Mouse (Mus musculus) urinary bladder, postnatal 25 days (tissue): Measurements from ENCODE around the gene Cdkl1.

Experiments
- DNase-seq: peaks from one replicate; pipeline ENCODE4 v3.0.0; 2022; ENCODE audit warnings: low spot score

Cdkl1 gene

DNA sequence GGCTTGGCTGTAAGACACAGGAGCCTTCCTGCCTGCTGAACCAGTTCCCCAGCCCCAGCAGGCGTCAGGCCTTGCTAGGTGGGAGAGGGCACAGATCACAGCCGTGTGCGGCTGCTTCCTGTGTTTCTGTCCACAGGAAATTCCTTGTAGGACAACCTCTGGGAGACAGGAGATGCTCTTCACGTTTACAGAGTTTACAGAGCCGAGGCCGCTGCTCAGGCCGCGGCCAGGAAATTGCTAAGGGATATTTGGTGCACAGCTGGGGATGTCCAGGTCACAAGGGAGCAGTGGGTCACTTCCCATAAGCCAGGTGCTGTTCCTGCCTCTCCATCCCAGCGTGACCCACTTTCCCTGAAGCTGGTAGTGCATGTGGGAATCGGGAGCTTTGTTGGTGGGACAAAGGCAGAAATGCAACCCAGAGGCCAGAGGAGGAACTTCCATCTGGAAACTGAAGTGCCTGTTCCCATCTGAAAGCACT is 39.2 kb downstream of the Cdkl1 start:
- DNase-seq, result no peak

GRCm38 (mm10) chr12:69744138-69744537 is 46.9 kb downstream of the Cdkl1 start:
- DNase-seq, result no peak

GRCm38 (mm10) chr12:69741965-69742364 is 49.1 kb downstream of the Cdkl1 start:
- DNase-seq, result no peak

GRCm38 (mm10) chr12:69733923-69734322 is 57.1 kb downstream of the Cdkl1 start:
- DNase-seq, result no peak

DNA sequence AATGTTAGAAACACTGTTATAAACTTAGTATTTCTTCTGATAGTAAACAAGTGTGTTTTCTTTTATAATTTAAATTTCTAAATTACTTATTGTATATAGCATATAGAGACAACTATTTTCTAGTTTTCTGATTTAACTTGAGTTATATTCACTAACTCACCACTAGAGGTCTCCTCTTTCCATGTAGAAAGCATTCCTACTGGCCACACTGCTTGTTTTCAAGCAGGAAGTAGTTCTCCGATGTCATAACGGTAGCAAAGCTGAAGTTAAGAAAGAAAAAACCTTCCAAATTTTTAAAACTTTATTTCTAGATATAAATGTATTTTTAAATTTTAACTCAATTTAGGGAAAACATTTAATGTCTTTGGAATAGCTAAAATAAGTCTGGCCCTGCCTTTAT is 57.5 kb downstream of the Cdkl1 start:
- no peak for DNase-seq

DNA sequence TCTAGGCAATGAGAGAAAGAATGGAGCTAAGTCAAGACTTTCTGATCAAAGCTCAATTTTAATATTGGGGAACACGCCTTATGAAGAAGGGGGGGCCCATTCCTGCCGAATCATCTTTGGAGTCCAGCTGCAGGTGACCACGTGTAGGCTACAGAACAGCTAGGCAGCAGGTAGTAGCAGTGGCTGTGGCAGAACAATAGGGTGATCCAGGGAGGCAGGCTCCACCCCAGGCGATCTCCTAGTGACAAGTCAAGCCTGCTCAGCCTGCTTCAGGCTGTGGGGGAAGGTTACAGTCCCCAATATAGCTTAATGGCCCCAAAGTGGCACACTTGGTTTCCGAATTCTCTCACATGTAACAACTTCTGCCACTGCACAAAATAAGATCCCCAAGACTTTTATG is 58.8 kb downstream of the Cdkl1 start:
- no peak for DNase-seq

DNA sequence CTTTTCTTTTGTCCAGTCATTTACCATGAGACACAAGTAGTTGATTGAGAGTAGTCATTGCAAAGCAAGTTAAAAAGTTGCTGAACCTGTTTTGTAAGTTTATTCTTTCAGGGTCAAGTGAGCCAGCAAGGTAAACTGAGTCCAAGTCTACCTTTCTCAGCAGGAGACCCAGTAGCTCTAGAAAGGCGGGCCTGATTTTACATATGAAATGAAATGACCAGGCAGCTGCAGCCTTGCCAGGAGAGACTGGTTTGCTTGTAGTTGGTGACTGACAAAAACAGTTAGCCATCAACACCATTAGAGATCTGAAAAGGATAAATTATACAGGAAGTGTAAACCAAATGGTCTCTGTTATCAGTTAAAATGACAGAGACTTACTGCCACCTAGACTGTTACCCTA is 60.8 kb downstream of the Cdkl1 start:
- no peak for DNase-seq

GRCm38 (mm10) chr12:69729246-69729645 is 61.8 kb downstream of the Cdkl1 start:
- DNase-seq, result no peak

DNA sequence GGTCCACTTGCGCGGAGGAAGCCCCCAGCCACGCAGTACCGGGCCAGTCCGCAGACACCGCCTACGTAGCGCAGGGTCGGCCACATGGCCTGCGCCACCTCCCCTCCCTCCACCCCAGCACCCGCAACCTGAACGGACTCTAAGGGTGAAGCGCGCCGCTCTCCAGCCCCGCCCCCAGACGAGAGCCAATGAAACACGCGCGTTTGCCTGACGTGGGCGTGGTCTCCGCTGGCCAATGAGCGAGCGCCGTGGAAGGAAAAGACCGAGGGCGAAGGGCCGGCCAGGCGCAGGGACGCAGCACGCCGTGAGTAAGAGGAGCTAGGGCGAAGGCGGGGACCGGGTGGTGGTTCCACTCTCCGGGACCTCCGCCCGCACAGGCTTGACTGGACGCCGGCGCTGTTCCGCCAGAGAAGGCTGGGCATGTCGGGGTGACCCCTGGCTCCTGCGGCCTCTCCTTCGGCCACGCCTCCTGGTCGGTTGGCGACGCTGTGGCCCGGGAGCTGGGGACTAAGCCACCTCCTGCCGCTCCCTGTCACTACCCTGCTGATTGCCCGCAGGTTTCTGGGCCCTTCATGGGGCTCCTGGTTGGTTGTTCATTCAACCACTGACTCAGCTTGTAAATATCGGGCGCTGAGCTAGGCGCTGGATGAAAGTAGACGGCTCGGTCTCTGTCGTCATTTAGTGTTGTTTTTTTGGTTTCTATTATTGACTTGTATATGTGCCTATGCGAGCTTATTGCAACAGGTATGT is 66.2 kb downstream of the Cdkl1 start, which contains the start of the genes L2hgdh and Atp5s:
L2hgdh (minus strand) TSS at position 163 of the 750 bp plus-strand sequence.
Atp5s (plus strand) TSS at position 240 of the 750 bp plus-strand sequence.
- peak; percentile 95 for DNase-seq

DNA sequence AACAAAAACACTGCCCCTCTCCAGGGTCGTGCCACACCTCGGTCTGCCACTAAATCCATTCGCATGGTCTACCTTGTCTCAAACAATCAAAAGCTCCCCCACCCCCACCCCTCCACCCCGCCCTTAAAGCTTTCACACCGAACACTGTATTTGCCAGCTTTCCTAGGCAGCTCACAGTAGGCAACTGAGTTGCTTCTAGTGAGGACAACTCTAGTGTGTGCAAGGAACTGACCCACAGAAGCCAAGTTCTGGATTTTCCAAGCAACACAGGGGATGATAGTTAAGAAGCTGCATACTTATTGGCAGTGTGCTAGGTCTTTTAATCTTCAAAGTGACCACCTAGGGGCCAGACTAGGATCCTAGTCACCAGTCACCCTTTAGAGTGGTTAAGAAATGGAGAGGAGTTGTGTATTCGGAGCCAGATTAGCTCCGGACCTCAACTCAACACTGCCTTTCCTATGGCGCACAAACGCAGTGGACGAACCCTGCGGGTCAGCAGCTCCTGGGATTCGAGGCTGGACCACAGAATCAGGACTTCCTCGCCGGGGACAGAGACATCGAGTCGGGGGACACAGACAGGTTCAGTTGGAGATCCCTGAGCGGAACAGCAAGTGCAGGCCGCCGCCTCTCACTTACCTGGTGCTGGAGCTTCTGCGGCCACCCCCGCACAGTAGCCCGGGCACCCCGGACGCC is 66.9 kb downstream of the Cdkl1 start:
- no peak for DNase-seq

- no peak for DNase-seq
Observed at GRCm38 (mm10) chr12:69723376-69723775, 67.7 kb downstream of the Cdkl1 start.

- no peak for DNase-seq
Observed at GRCm38 (mm10) chr12:69722857-69723256, 68.2 kb downstream of the Cdkl1 start.

GRCm38 (mm10) chr12:69713628-69714027 is 77.4 kb downstream of the Cdkl1 start:
- DNase-seq, result no peak

DNA sequence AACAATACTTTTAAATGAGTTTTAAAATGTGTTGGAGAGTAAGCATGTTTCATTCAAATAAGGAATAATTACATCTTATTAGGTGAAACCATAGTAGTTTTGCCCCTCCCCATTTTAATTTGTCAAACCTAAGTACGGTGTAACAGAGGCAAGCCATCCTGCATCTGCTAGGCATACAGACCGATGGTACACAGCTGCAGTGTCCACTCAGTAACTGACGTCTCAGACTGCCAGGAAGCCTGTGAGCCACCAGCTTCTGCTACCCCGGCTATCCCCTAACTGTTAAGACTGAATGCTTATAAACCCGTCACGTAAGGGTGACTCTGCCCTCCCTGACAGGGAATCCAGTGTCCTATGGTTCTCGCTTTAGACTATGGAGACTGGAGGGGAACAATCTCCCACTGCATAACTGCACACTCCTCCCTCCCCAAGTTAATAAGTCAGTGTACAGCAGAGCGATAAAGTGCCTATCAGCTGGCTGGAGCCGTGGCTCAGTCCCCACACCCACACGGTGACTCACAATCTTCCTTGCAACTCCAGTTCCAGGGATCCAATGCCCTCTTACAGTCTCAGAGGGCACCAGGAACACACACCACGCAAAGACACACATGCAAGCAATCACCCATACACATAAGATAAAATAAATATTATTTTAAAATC is 86.1 kb downstream of the Cdkl1 start:
- no peak for DNase-seq

DNA sequence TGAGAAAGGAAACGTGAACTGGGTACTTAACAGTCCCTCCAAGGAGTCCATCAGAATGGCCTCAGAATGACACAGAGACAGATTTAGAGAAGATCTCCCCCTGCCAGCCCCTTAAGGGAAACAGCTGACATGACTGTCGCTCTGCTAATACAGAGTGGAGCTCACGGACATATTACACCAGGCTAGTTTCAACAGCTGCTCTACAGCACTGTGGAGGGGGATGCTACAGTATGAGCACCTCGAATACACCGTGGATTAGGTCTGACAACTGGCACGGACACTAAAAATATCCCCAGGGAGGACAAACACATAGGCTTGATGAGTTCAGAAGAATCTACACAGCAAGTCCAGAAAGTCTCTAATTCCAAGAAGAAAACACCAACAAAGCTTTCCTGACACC is 92.7 kb downstream of the Cdkl1 start:
- no peak for DNase-seq
